Comparison of ENCODE assay signal across 23 mouse cellular contexts in genomic region chr13:25611986-25612385, GRCm38 (mm10).
DNase-seq lines count a peak whose midpoint lies in the region; ATAC-seq and TF ChIP-seq lines count a peak whose summit lies in the region.
"Had no signal": no experiment of that assay in that cellular context is flagged by ENCODE, and none has a peak within 500 bp of the region (broad histone marks: within the 10 kb centered on the region; RNA-seq: fewer than 3 reads in every experiment).

No protein-coding gene starts in this region.

- H3K4me3 ChIP-seq in kidney, postnatal 0 days (replicated peaks; ENCODE audit: low read depth, low read length), result no peak overlapping the region
- H3K4me3 ChIP-seq in embryonic facial prominence, embryonic 10.5 days, result no peak overlapping the region
- no peak overlapping the region for H3K4me3 ChIP-seq in limb, embryonic 11.5 days (ENCODE audit: low read depth, low read length)
- H3K4me3 ChIP-seq: embryonic facial prominence, embryonic 15.5 days; forebrain, embryonic 10.5 days; heart, embryonic 12.5 days; left cerebral cortex, adult 2 months; limb, embryonic 13.5 days; liver, embryonic 15.5 days; midbrain, embryonic 12.5 days; neural tube, embryonic 12.5 days had no signal

- no peaks in the 10 kb centered on the region for H3K4me1 ChIP-seq in kidney, postnatal 0 days (replicated peaks; ENCODE audit: insufficient read depth, low read length)
- peaks cover 10% of the 10 kb centered on the region for H3K4me1 ChIP-seq in embryonic facial prominence, embryonic 10.5 days
- H3K4me1 ChIP-seq in limb, embryonic 11.5 days (ENCODE audit: control insufficient read depth, insufficient read depth, low read length), result 0 out of 2 replicates have a peak, but pooled peaks cover 4% of the 10 kb centered on the region
- H3K4me1 ChIP-seq: embryonic facial prominence, embryonic 15.5 days; liver, embryonic 15.5 days; midbrain, embryonic 12.5 days; neural tube, embryonic 12.5 days had no signal

- H3K27ac ChIP-seq in kidney, postnatal 0 days, result no peak overlapping the region
- H3K27ac ChIP-seq in embryonic facial prominence, embryonic 10.5 days (replicated peaks), result 0 out of 2 replicates have a peak overlapping the region, but pooled peaks have one; percentile 10
- no peak overlapping the region for H3K27ac ChIP-seq in limb, embryonic 11.5 days (replicated peaks; ENCODE audit: low read depth, low read length)
- H3K27ac ChIP-seq: embryonic facial prominence, embryonic 15.5 days; forebrain, embryonic 10.5 days; hindbrain, postnatal 0 days; left cerebral cortex, adult 2 months; limb, embryonic 13.5 days; liver, embryonic 15.5 days; midbrain, embryonic 12.5 days; neural tube, embryonic 12.5 days had no signal

- no peak for ATAC-seq in kidney, postnatal 0 days (replicated peaks; ENCODE audit: low FRiP score, low read depth)
- peak; percentile 76 for ATAC-seq in limb, embryonic 11.5 days (ENCODE audit: insufficient number of reproducible peaks, low FRiP score, low TSS enrichment, low read depth)
- ATAC-seq: hindbrain, postnatal 0 days; Patski had no signal

- DNase-seq in kidney, postnatal 0 days (ENCODE audit: low spot score), result peak; percentile 60
- DNase-seq in kidney, adult 18-20 months, result no peak
- peak; percentile 76 for DNase-seq in embryo, embryonic 10 days (ENCODE audit: low spot score)
- peak; percentile 28 for DNase-seq in embryonic facial prominence, embryonic 10.5 days (ENCODE audit: low spot score)
- DNase-seq in limb, embryonic 11.5 days (ENCODE audit: low spot score), result peak; percentile 42
- DNase-seq in cerebellum, adult 11 months, result no peak
- DNase-seq in layer of hippocampus, postnatal 14 days (ENCODE audit: low spot score in 2 of 2), result no peak
- DNase-seq: adrenal gland, postnatal 25 days; cerebellum, adult 18-20 months; cerebellum, postnatal 25 days; kidney, adult 8-10 months; right cerebral cortex, adult 18-20 months; thymus, postnatal 36 days had no signal

- no peak overlapping the region for H3K9ac ChIP-seq in kidney, postnatal 0 days (ENCODE audit: low read depth, low read length)
- H3K9ac ChIP-seq in limb, embryonic 11.5 days (ENCODE audit: low read length), result no peak overlapping the region
- H3K9ac ChIP-seq: embryonic facial prominence, embryonic 15.5 days; heart, embryonic 12.5 days; limb, embryonic 13.5 days; liver, embryonic 15.5 days; midbrain, embryonic 12.5 days; neural tube, embryonic 12.5 days had no signal

- no peaks in the 10 kb centered on the region for H3K9me3 ChIP-seq in kidney, postnatal 0 days (replicated peaks; ENCODE audit: low read length)
- H3K9me3 ChIP-seq in embryonic facial prominence, embryonic 10.5 days, result no peaks in the 10 kb centered on the region
- no peaks in the 10 kb centered on the region for H3K9me3 ChIP-seq in limb, embryonic 11.5 days (ENCODE audit: control insufficient read depth, low read length)
- H3K9me3 ChIP-seq: embryonic facial prominence, embryonic 15.5 days; forebrain, embryonic 10.5 days; heart, embryonic 12.5 days; limb, embryonic 13.5 days; liver, embryonic 15.5 days; midbrain, embryonic 12.5 days; neural tube, embryonic 12.5 days had no signal

- WGBS in kidney, postnatal 0 days, result 26% methylated on average over 4 of the region's 4 CpGs
- 31% methylated on average over 4 of the region's 4 CpGs for WGBS in embryonic facial prominence, embryonic 10.5 days
- 12% methylated on average over 4 of the region's 4 CpGs for WGBS in limb, embryonic 11.5 days

- H3K4me2 ChIP-seq in kidney, postnatal 0 days (ENCODE audit: low read length), result no peak overlapping the region
- H3K4me2 ChIP-seq in limb, embryonic 11.5 days (ENCODE audit: low read depth, severe bottlenecking), result no peak overlapping the region
- H3K4me2 ChIP-seq: embryonic facial prominence, embryonic 15.5 days; heart, embryonic 12.5 days; limb, embryonic 13.5 days; liver, embryonic 15.5 days; midbrain, embryonic 12.5 days; neural tube, embryonic 12.5 days had no signal

- no peaks in the 10 kb centered on the region for H3K36me3 ChIP-seq in kidney, postnatal 0 days (ENCODE audit: insufficient read depth, low read length)
- H3K36me3 ChIP-seq in embryonic facial prominence, embryonic 10.5 days (replicated peaks), result no peaks in the 10 kb centered on the region
- H3K36me3 ChIP-seq in limb, embryonic 11.5 days (ENCODE audit: control insufficient read depth, insufficient read depth, low read length), result no peaks in the 10 kb centered on the region
- H3K36me3 ChIP-seq: embryonic facial prominence, embryonic 15.5 days; forebrain, embryonic 10.5 days; heart, embryonic 12.5 days; limb, embryonic 13.5 days; liver, embryonic 15.5 days; midbrain, embryonic 12.5 days; neural tube, embryonic 12.5 days had no signal

- TF ChIP-seq CTCF in kidney, postnatal 0 days (IDR thresholded peaks at IDR 0.05; ENCODE audit: low read depth), result no peak

- H3K27me3 ChIP-seq in kidney, postnatal 0 days (ENCODE audit: insufficient read depth, low read length), result no peaks in the 10 kb centered on the region
- H3K27me3 ChIP-seq in embryonic facial prominence, embryonic 10.5 days (replicated peaks; ENCODE audit: low read depth, poor library complexity, severe bottlenecking), result no peaks in the 10 kb centered on the region
- no peaks in the 10 kb centered on the region for H3K27me3 ChIP-seq in limb, embryonic 11.5 days (ENCODE audit: control insufficient read depth, insufficient read depth, low read length)
- H3K27me3 ChIP-seq: embryonic facial prominence, embryonic 15.5 days; heart, embryonic 12.5 days; limb, embryonic 13.5 days; liver, embryonic 15.5 days; midbrain, embryonic 12.5 days; neural tube, embryonic 12.5 days; Patski had no signal

Comparison
In these comparisons a context has a peak if more than half of its experiments do, and no peak if none do; other contexts are left out.
1. DNase-seq: peak in kidney, postnatal 0 days (single experiment), embryo, embryonic 10 days (single experiment), embryonic facial prominence, embryonic 10.5 days (single experiment) and limb, embryonic 11.5 days (single experiment); none in kidney, adult 18-20 months (single experiment), cerebellum, adult 11 months (single experiment) and layer of hippocampus, postnatal 14 days (0 of 2).